Mouse (Mus musculus) megakaryocyte, adult 5-6 weeks (primary cell): ENCODE data around the gene Vmn1r68. TPM values are rescaled to one million over a fixed set of nuclear protein-coding genes. Genes with fewer than 3 reads are reported as not detected.

Experiments
- ATAC-seq: 2 replicates; pipeline ENCODE4 v1.8.0; 2016; ENCODE audit warnings: mild to moderate bottlenecking, inconsistent platforms; ENCODE audit not compliant: poor library complexity, severe bottlenecking
- total RNA-seq, 2 experiments: library from RNA; stranded (forward) in 1 of 2; stranded (reverse) in 1 of 2; fragments of 153-499, 151-499 nt in 1 of 2; fragments of 221-1000, 200-1000 nt in 1 of 2; gene quantifications; 2 replicates each; pipeline versions ENCODE4 v1.2.3 to v1.2.4; 2015 to 2017

Gene Vmn1r68
- total RNA-seq (2015) = not detected in 2 replicates
- total RNA-seq (2017) = not detected in 2 replicates

DNA sequence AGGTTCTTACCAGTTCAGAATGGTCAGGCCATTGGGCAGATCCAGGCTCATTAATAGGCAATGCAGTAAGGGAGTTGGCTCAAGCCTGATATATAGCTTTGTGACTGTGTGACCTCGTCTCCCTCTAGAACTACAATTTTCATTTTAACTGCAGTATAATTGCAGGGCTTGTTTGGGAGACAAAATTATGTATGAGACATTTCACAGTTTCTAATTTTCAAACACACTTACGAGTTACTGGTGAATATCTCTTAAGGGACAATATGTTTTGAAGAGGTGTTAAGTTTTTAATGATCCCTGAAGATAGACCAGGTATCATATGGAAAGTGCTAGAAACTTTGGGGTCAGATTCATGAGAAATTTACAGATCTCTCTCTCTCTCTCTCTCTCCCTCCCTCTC, at the start of gene Vmn1r68:
Gene Vmn1r68 (minus strand): TSS at position 101 of the 400 bp plus-strand sequence.
- ATAC-seq = no peak

DNA sequence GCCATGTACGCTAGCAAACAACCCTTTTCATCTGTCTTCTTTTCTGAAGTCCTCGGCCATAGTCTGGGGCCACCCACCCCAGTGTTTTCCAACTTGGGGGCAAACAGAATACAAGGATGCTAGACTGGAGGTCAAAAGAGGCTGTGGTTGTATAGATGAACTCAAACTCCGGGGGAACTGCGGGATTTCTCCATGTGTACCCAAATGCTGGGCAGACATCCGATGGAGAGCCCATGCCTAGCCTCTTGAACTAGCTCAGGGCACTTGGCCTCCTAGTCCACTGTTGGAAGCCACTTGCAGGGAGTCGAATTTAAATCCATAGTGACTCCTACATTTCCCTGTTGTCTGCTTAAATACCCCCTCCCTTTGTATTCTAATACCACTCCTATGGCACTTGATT, 62.7 kb downstream of the Vmn1r68 start:
- ATAC-seq = no peak

DNA sequence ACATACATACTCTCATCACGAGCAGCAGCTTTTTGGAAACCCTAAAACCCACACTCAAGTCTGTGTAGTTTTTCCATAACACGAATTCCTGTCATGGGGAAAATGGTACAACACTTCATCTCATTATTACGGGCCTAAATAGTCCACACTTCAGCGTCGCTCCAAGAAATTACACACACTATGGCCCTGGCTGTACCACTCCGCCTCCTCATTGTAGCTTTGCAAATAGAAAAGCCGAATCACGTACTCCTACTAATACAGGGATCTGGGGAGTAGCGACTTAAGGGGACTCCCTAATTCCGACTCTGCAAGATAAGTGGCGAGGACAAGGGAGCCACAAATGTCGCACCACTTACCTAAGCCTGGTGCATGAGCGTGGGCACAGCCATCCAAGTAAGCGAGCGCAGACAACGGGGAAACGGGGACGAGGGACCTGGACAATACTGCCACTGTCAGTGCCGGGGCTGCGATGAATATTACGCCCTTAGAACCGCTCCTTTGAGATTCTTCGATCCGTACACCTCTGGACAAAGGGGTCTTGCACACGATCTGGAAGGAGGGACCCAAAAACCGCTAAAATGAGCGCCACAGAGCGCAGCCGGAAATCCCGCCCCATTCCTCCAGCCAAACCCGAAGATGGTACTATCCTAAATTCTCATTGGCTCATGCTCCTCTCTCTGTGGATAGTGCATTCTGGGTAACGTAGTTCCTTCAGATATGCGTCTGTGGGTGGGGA, 63.3 kb downstream of the Vmn1r68 start, which contains the start of gene Zik1:
Gene Zik1 (minus strand): TSS at position 609 of the 736 bp plus-strand sequence.
- ATAC-seq = peak; percentile 93

DNA sequence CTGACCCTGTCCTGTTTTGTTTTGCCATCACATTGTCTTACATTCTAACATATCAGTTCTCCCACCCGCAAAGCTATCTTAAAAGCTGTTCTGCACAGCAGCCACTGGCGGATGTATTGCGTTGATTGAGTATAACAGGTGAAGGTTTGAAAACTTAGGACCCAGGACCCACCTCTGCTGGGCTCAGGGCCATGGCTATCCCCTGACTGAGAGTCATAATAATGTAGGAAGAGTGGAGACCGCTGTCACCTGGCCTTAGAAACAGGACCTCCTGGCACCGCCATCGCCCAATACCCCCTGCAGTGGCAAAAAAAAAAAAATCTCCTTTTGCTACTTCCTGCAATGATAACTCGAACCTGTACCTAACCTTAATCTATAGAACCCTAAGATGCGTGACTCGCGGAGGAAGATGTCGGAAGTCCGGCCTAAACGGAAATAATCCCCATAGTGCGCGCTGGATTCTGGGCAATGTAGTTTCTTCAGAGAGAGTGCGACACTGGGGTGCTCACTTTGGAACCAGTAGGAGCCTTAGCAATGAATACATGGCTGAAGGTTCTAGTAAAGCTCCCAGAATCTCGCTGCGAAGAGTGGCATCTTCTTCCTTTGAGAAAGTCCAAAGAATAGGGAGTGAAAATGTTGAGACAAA, 77.6 kb downstream of the Vmn1r68 start:
- ATAC-seq = no peak

DNA sequence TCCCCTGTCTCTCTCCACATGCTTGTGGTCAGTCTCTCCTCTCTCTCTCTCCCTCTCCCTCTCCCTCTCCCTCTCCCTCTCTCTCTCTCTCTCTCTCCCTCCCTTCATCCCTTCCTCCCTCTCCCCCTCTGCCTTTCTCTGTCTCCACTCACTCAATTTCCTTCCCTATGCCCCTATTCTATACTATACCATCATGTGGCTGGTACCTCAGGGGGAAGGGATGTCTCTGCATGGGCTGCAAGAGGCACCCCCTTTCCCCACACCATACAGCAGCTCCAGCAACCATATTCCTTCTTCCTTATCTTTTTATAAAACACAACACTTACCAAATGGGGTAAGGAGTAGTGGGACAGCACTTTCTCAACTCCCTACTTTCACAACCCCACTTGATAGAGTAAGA, 78.5 kb downstream of the Vmn1r68 start:
- no peak for ATAC-seq

DNA sequence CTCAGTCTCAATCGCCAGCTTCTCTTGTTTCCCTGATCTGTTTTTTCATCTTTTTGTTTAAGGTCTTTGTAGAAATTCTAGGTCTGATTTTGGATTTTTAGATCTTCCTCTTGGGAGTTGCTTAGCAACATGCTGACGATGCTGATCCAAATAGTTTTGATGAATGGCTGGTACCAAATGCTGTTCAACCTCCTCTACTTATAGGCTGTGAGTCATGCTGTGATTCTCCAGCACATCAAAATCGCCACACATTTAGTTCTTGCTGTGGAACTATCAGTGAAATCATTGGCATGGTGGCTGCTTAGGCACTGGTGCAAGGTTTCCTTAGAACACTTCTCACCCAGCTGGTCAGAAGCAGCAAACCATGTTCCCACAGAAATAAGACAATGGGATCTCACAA, 100.1 kb downstream of the Vmn1r68 start:
- ATAC-seq = no peak

Other genes with a start within 250 kb of the Vmn1r68 start
- gene Vmn1r67, start 115.2 kb downstream of the Vmn1r68 start, total RNA-seq (2015) = not detected in 2 replicates
- not detected in 2 replicates for gene Vmn1r67, start 115.2 kb downstream of the Vmn1r68 start, total RNA-seq (2017)
- gene Zik1, start 63.1 kb downstream of the Vmn1r68 start, total RNA-seq (2015) = 0.82 and 1.5 TPM in 2 replicates
- gene Zik1, start 63.1 kb downstream of the Vmn1r68 start, total RNA-seq (2017) = 0.55 and 0.81 TPM in 2 replicates
- gene Vmn1r69, start 55.2 kb upstream of the Vmn1r68 start, total RNA-seq (2015) = not detected in 2 replicates
- gene Vmn1r69, start 55.2 kb upstream of the Vmn1r68 start, total RNA-seq (2017) = not detected in 2 replicates
- not detected in 2 replicates for gene Vmn1r70, start 73.0 kb upstream of the Vmn1r68 start, total RNA-seq (2015)
- not detected in 2 replicates for gene Vmn1r70, start 73.0 kb upstream of the Vmn1r68 start, total RNA-seq (2017)
- not detected in 2 replicates for gene Nlrp4b, start 129.3 kb upstream of the Vmn1r68 start, total RNA-seq (2015)
- not detected in 2 replicates for gene Nlrp4b, start 129.3 kb upstream of the Vmn1r68 start, total RNA-seq (2017)
- not detected in 2 replicates for gene Vmn1r71, start 195.9 kb upstream of the Vmn1r68 start, total RNA-seq (2015)
- gene Vmn1r71, start 195.9 kb upstream of the Vmn1r68 start, total RNA-seq (2017) = not detected in 2 replicates